In genomic region chr5:64827151-64827550, GRCm38 (mm10) we compare ENCODE assay signal across 12 mouse cellular contexts.
"Had no signal": no experiment of that assay in that cellular context is flagged by ENCODE, and none has a peak within 500 bp of the region (broad histone marks: within the 10 kb centered on the region; RNA-seq: fewer than 3 reads in every experiment).

No protein-coding gene starts in this region.

- H3K27ac ChIP-seq: midbrain, embryonic 10.5 days; midbrain, embryonic 13.5 days; neural tube, embryonic 12.5 days had no signal

- H3K9ac ChIP-seq: lung, embryonic 14.5 days; midbrain, embryonic 13.5 days; neural tube, embryonic 12.5 days had no signal

- H3K27me3 ChIP-seq: midbrain, embryonic 13.5 days; neural tube, embryonic 12.5 days had no signal

- H3K4me2 ChIP-seq: lung, embryonic 14.5 days; midbrain, embryonic 13.5 days; neural tube, embryonic 12.5 days had no signal

- H3K9me3 ChIP-seq: midbrain, embryonic 10.5 days; midbrain, embryonic 13.5 days; neural tube, embryonic 12.5 days had no signal

- H3K4me1 ChIP-seq: midbrain, embryonic 10.5 days; midbrain, embryonic 13.5 days; neural tube, embryonic 12.5 days had no signal

- DNase-seq: lung, adult 18-20 months; lung, embryonic 14.5 days; lung, postnatal 10 days; lung, postnatal 4 days; right cerebral cortex, postnatal 14 days; thymus, adult 18-20 months; thymus, postnatal 14 days; thymus, postnatal 36 days had no signal

- H3K4me3 ChIP-seq: midbrain, embryonic 10.5 days; midbrain, embryonic 13.5 days; neural tube, embryonic 12.5 days had no signal

- ATAC-seq: midbrain, embryonic 13.5 days; midbrain, embryonic 16.5 days had no signal
